In the genomic region with DNA sequence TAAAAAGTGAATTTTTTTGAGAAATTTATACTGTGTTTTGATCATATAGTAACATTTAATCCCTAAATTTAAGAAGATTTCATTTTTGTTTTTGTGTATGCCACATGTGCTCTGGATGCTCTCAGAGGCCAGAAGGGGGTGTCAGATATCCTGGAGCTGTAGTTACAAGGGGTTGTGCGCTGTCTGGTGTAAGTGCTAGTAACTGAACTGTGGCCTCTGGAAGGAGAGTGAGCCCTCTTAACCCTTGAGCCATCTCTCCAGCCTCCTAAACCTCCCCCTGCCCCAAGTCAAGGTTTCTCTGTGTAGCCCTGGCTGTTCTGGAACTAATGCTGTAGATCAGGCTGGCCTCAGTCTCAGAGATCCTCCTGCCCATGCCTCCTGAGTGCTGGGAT, we compare ENCODE assay signal across 16 mouse cellular contexts.
A peak's percentile ranks its signal among the peaks of the same experiment; 100 is the strongest.
DNase-seq lines count a peak whose midpoint lies in the region; ATAC-seq and TF ChIP-seq lines count a peak whose summit lies in the region.
"Had no signal": no experiment of that assay in that cellular context is flagged by ENCODE, and none has a peak within 500 bp of the region (broad histone marks: within the 10 kb centered on the region; RNA-seq: fewer than 3 reads in every experiment).

No protein-coding gene starts in this region.

- H3K9ac ChIP-seq in lung, postnatal 0 days (replicated peaks; ENCODE audit: low read depth), result no peak overlapping the region
- H3K9ac ChIP-seq: embryonic facial prominence, embryonic 13.5 days; embryonic facial prominence, embryonic 15.5 days; forebrain, embryonic 12.5 days; forebrain, postnatal 0 days had no signal

- no peak for TF ChIP-seq POLR2A in lung, adult 2 months (IDR thresholded peaks at IDR 0.05; ENCODE audit: borderline replicate concordance, extremely low read depth, low read depth, low read length)

- no peaks in the 10 kb centered on the region for H3K9me3 ChIP-seq in lung, postnatal 0 days (ENCODE audit: low read length)
- no peaks in the 10 kb centered on the region for H3K9me3 ChIP-seq in hindbrain, embryonic 10.5 days
- H3K9me3 ChIP-seq: embryonic facial prominence, embryonic 13.5 days; embryonic facial prominence, embryonic 15.5 days; forebrain, embryonic 10.5 days; forebrain, embryonic 12.5 days had no signal

- H3K27me3 ChIP-seq in lung, postnatal 0 days (replicated peaks; ENCODE audit: insufficient read depth, low read length), result no peaks in the 10 kb centered on the region
- H3K27me3 ChIP-seq in hindbrain, embryonic 10.5 days (ENCODE audit: insufficient read depth, poor library complexity, severe bottlenecking), result no peaks in the 10 kb centered on the region
- H3K27me3 ChIP-seq: embryonic facial prominence, embryonic 13.5 days; embryonic facial prominence, embryonic 15.5 days; forebrain, embryonic 12.5 days; Patski had no signal

- no peak overlapping the region for H3K27ac ChIP-seq in lung, postnatal 0 days (ENCODE audit: low read length)
- H3K27ac ChIP-seq in hindbrain, embryonic 10.5 days, result no peak overlapping the region
- H3K27ac ChIP-seq: embryonic facial prominence, embryonic 13.5 days; embryonic facial prominence, embryonic 15.5 days; forebrain, embryonic 10.5 days; forebrain, embryonic 12.5 days had no signal

- ATAC-seq in lung, postnatal 0 days, result no peak
- ATAC-seq: forebrain, embryonic 14.5 days had no signal

- peaks cover 5% of the 10 kb centered on the region; the same call in 1 of the 2 replicates for H3K4me1 ChIP-seq in lung, postnatal 0 days (ENCODE audit: insufficient read depth, low read depth, low read length)
- H3K4me1 ChIP-seq in lung, adult 2 months (ENCODE audit: control insufficient read depth, insufficient read depth, low read length), result no peaks in the 10 kb centered on the region
- peaks cover 31% of the 10 kb centered on the region for H3K4me1 ChIP-seq in hindbrain, embryonic 10.5 days (replicated peaks)

- peak; percentile 73 for DNase-seq in heart, adult 11 months
- DNase-seq in heart, adult 9 months (ENCODE audit: low spot score in 2 of 2), result no peak
- DNase-seq in lung, postnatal 0 days (ENCODE audit: low spot score), result no peak
- no peak for DNase-seq in lung, adult 2 months
- DNase-seq in 416B (ENCODE audit: low read depth) (peak; percentile 60), ES-CJ7 (ENCODE audit: low read depth, low spot score) (peak; percentile 20)
- no peak for DNase-seq in hindbrain, embryonic 10.5 days (ENCODE audit: low spot score)
- DNase-seq in right cerebral cortex, postnatal 10 days (ENCODE audit: low spot score in 2 of 2), result no peak

- H3K4me2 ChIP-seq in lung, postnatal 0 days (replicated peaks; ENCODE audit: low read depth, low read length), result no peak overlapping the region
- H3K4me2 ChIP-seq: embryonic facial prominence, embryonic 13.5 days; embryonic facial prominence, embryonic 15.5 days; forebrain, embryonic 12.5 days had no signal

- no peak for TF ChIP-seq EP300 in lung, postnatal 0 days (IDR thresholded peaks at IDR 0.05)

- TF ChIP-seq CTCF in lung, postnatal 0 days (IDR thresholded peaks at IDR 0.05), result 0 out of 2 replicates have a peak, but pooled peaks have one; percentile 11
- TF ChIP-seq CTCF in lung, adult 2 months (IDR thresholded peaks at IDR 0.05; ENCODE audit: insufficient read depth, low read length), result no peak

- WGBS in lung, postnatal 0 days, result 60% methylated on average over 1 of the region's 1 CpGs
- WGBS in lung, adult 2 months, result 62% methylated on average over 1 of the region's 1 CpGs
- WGBS in hindbrain, embryonic 10.5 days, result 85% methylated on average over 1 of the region's 1 CpGs

- no peak overlapping the region for H3K4me3 ChIP-seq in lung, postnatal 0 days (ENCODE audit: low read depth, low read length)
- no peak overlapping the region for H3K4me3 ChIP-seq in lung, adult 2 months (replicated peaks; ENCODE audit: extremely low read depth, low read depth, low read length)
- no peak overlapping the region for H3K4me3 ChIP-seq in hindbrain, embryonic 10.5 days
- H3K4me3 ChIP-seq: embryonic facial prominence, embryonic 13.5 days; embryonic facial prominence, embryonic 15.5 days; erythroblast, embryonic 14.5 days; forebrain, embryonic 10.5 days; forebrain, embryonic 12.5 days had no signal

- H3K36me3 ChIP-seq in lung, postnatal 0 days (ENCODE audit: insufficient read depth, low read length), result no peaks in the 10 kb centered on the region
- no peaks in the 10 kb centered on the region for H3K36me3 ChIP-seq in hindbrain, embryonic 10.5 days
- H3K36me3 ChIP-seq: embryonic facial prominence, embryonic 13.5 days; embryonic facial prominence, embryonic 15.5 days; forebrain, embryonic 10.5 days; forebrain, embryonic 12.5 days had no signal

Comparison
In these comparisons a context has a peak if more than half of its experiments do, and no peak if none do; other contexts are left out.
1. DNase-seq: peak in heart, adult 11 months (single experiment), 416B (single experiment) and ES-CJ7 (single experiment); none in heart, adult 9 months (0 of 2), lung, postnatal 0 days (single experiment), lung, adult 2 months (single experiment), hindbrain, embryonic 10.5 days (single experiment) and right cerebral cortex, postnatal 10 days (0 of 2).